Mouse (Mus musculus) layer of hippocampus, adult 9-11 months (tissue): ENCODE data around the gene Nfatc2ip.
A peak's percentile ranks its signal among the peaks of the same experiment; 100 is the strongest.

Experiments used
- DNase-seq: peaks from one replicate; pipeline ENCODE4 v3.0.0; 2022

Nfatc2ip gene

DNA sequence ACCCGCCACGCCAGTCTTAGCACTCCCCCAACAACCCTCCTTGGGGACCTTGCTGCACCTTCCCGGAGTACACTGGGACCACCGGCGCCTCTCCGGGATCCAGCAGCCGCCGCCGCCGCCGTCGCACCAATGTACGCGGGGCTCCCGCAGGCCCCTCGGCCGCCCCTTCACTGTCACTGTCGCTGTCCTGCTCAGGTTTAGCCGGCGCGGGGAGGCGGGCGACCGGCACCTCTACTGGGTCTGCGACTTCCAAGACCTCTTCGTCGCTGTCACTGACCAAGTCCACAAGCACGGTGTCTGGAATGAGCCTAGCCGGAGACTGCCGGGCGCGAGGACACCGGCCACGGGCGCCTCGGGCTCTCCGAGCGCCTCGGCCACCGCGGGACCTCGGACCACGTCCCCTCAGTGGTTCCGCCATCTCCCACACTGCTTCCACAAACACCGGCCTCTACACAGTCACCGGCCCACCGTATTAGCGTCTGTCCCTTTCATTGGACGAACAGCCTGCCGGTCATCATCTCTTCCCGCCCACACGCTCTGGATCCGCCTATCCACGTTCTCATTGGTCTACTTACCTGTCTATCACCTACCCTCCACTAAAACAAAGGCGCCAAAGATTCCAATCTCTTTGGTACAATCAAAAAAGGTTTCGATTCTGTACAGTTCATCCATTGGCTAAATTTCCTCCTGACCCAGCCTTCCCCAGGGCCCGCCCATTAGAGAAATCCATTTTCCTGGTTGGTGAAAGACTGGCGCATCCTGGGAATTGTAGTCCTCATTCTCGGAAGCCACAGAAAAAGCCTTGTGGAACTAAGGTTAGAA is at the start of gene Nfatc2ip:
TSS of gene Nfatc2ip (minus strand) at position 440 of the 822 bp plus-strand sequence.
- peak; percentile 98 for DNase-seq

- no peak for DNase-seq
Measured at GRCm38 (mm10) chr7:126446217-126446616, 49.7 kb upstream of the Nfatc2ip start.

GRCm38 (mm10) chr7:126445104-126445815 is 48.7 kb upstream of the Nfatc2ip start:
- no peak for DNase-seq

DNA sequence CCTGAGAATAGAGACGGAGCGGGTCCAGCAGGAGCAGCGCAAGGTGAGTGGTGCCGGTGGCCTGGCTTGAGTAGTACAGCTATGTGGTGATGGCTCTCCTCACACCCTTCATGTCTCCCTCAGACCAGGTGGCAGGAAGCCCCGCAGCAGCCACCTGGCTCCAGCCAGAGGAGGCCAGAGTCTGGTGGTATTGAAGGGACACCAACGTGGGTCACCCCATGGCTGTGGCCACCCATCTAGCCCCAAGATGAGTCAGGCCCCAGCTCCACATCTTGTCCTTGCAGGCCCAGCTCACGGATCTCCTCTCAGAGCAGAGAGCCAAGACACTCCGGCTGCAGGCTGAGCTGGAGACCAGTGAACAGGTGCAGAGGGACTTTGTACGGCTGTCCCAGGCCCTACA is 48.0 kb upstream of the Nfatc2ip start:
- no peak for DNase-seq

DNA sequence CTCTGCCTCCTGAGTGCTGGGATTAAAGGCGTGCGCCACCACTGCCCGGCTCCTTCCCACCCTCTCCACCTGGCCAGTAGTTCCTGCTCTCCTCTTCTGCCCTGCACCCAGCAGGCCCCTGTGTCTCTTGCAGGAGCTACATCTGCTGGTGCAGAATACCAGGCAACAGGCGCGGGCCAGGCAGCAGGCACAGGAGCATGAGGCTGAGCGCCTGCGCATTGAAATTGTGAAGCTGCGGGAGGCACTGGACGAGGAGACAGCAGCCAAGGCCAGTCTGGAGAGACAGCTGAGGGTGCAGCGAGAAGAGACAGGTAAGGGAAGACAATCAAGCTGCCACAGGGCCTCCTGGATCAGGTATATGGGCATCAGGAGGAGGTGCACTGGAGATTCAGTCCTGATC is 47.5 kb upstream of the Nfatc2ip start:
- no peak for DNase-seq

DNA sequence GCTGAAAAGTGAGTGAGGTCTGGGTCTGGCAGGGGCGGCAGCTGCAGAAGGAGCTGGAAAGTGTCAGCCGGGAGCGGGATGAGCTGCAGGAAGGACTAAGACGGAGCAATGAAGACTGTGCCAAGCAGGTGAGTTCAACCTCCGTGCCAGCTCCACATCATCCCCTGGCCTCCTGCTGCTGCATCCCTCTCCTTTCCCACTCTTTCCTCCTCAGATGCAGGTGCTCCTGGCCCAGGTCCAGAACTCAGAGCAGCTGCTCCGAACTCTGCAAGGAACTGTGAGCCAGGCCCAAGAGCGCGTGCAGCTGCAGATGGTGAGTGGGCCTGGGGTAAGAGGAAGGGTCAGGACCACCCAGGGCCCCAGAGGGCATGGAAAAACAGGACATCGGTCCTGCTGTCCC is 43.6 kb upstream of the Nfatc2ip start:
- no peak for DNase-seq

- DNase-seq, result no peak
Measured at GRCm38 (mm10) chr7:126436851-126437250, 40.3 kb upstream of the Nfatc2ip start.

DNA sequence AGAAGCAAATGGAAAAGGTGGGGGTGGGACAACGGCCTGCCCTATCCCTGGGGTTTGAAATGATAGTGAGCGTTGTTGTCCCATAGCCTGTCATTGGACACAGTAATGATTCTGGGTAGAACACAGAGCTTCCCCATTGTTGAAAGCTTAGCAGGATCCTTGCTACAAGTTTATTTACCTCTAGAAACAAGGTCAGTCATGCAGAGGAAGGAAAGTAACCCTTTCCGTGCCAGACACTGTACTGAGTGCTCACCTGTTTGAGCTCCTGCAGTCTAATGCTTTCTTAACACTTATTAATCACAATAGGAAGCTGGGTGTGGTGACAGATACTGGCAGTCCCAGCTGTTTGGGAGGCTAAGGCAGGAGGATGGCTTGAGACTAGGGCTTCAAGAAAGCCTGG is 39.3 kb upstream of the Nfatc2ip start:
- DNase-seq, result no peak

DNA sequence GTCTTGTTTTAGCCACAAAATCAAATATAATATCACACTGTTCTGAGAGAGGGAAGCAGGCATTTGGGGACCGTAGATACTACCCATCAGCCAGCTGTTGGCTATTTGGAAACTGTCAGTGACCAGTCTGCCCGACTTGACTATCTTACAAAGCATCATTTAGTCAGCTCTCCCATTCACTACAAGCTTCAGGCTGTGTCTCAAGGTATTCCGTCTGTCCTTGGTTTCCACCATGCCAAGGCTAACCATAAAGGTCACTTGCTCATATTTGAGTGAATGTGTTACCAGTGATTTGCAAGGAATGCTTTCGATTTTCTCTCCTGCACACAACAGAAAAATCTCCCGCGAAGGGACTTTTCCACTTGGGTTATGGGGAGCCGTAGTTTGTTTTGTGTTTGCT is 38.2 kb upstream of the Nfatc2ip start:
- no peak for DNase-seq

- no peak for DNase-seq
Measured at GRCm38 (mm10) chr7:126430167-126430566, 33.6 kb upstream of the Nfatc2ip start.

DNA sequence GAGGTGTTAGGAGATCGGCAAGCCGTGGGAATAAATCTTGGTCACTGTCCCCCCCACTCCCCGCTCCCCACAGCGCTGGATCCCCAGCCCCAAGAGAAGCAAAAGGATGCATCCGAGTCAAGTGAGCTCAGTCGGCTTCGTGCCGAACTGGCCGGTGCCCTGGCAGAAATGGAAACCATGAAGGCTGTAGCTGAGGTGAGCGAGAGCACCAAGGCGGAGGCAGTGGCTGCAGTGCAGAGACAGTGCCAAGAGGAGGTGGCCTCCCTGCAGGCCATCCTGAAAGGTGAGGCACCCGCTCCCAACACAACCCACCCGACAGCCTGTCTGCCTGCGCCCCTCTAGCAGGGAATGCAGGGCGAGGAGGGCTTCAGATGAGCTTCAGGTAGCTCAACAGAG is 33.0 kb upstream of the Nfatc2ip start:
- no peak for DNase-seq

- DNase-seq, result peak; percentile 93
Measured at GRCm38 (mm10) chr7:126428631-126429502, 32.3 kb upstream of the Nfatc2ip start, which contains the start of gene Rabep2. Rabep2 (plus strand) TSS chr7:126428759.

GRCm38 (mm10) chr7:126428154-126428553 is 31.6 kb upstream of the Nfatc2ip start:
- no peak for DNase-seq

- no peak for DNase-seq
Measured at GRCm38 (mm10) chr7:126427323-126427860, 30.9 kb upstream of the Nfatc2ip start.

DNA sequence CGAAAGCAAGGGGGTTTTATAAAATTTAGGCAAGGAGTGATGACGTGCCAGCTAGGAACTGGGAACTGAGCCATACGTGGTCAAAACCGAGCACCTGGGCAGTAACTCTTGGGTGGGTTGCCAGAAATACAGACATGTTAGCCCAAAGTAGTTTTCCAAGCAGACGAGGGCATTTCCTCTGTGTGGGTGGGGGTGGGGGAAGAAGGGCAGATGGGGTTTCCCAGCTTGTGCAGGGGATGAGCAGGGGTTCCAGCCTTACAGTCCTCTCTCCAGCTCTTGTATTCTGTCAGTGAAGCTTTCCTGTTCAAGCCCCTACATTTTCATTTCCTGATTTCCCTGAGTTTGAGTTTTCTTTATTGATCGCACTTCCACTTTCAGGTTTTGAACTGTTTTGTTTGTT is 27.6 kb upstream of the Nfatc2ip start:
- DNase-seq, result no peak

- DNase-seq, result no peak
Measured at GRCm38 (mm10) chr7:126421756-126422155, 25.2 kb upstream of the Nfatc2ip start.

DNA sequence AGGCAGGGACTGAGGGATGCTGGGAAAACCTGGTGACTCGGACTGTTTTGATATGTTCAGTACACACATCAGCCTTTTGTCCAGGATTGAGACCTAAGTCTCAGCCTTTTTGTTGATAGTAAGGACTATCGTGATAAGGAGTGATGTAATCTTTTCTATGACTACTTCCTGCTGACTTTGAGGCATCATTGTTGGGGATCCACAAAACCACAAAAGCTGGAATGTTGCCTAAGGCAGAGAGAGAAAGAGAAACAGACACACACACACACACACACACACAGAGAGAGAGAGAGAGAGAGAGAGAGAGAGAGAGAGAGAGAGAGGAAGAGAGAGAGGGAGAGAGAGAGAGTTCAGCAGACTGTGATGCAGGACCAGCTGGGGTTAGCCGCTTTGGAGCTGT is 22.0 kb upstream of the Nfatc2ip start:
- no peak for DNase-seq

GRCm38 (mm10) chr7:126417606-126418005 is 21.1 kb upstream of the Nfatc2ip start:
- no peak for DNase-seq

GRCm38 (mm10) chr7:126417045-126417444 is 20.5 kb upstream of the Nfatc2ip start:
- no peak for DNase-seq

DNA sequence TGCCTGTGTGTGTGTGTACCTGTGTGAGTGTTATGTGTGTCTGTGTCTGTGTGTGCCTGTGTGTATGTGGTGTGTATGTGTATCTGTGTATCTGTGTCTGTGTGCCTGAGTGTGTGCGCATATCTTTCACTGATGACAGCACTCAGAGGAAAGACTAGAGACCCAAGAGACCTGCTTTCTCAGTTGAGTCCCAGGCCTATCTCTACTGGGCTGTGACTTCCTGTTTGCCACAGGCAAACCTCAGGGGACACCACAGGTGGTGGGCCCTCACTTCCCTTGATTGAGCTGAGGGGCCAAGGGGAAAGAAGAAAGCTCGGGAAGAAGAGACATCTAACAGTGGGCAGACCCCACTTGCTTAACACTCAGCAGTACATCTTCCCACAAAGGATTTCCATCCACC is 20.1 kb upstream of the Nfatc2ip start:
- no peak for DNase-seq

GRCm38 (mm10) chr7:126414725-126415124 is 18.2 kb upstream of the Nfatc2ip start, which contains the start of gene Cd19:
Cd19 (minus strand) TSS chr7:126414889.
- no peak for DNase-seq

DNA sequence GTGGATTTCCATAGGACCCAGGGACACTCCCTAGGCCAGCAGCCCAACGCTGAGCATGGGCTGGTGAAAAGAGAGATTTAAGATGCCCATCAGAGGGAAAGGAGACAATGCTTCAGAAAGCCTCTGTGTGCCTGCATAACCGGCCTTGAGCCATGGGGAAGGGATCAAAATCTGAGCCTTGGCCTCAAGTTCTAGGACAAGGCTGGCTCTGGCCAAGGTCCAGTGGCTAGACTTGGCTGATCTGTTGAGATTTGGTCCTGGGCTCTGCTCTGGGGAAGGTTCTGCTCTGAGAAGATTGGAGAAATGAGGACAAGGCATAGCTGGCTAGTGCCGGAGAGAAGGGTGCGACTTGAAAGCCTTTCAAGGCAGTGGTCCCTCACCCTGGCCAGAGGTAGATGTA is 14.5 kb upstream of the Nfatc2ip start:
- no peak for DNase-seq

DNA sequence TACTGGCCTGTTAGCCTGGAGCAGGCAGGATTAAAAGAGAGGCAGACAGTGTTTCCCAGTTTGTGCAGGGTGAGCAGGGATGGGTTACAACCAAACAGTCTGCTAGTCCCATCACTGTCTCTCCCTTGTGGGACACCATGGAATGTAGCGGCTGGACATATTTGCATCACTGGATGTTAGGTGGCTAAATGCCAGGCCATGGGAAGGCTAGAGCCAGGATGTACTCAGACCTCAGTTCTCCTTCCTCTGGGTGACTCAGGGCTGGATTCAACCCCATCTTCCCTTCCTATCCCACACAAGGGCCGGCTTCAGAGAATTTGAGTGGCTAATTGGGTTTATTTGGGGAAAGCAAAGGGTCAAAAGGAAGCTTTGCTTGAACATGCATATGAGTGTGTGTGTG is 12.1 kb upstream of the Nfatc2ip start:
- no peak for DNase-seq
